Mouse (Mus musculus): ENCODE results near the gene Smtnl2.
A peak's percentile ranks its signal among the peaks of the same experiment; 100 is the strongest.
"Not testable (repeated sequence)": the region's sequence is repeated elsewhere in the genome, so short reads cannot be mapped to it uniquely, and the experiment has no call there.

Gene Smtnl2

GRCm38 (mm10) chr11:72411093-72411921 is at the start of gene Smtnl2:
TSS of gene Smtnl2 (minus strand) at chr11:72411713.
- Histone ChIP-seq H3K36me3 (ENCODE audit: control insufficient read depth, insufficient read depth, low read length, poor library complexity, severe bottlenecking) (no peaks in the 10 kb centered on the region), H3K27me3 (ENCODE audit: control insufficient read depth, insufficient read depth, low read length, poor library complexity, severe bottlenecking) (no peaks in the 10 kb centered on the region)
- DNase-seq (ENCODE audit: low read depth, low spot score), result peak; percentile 62

GRCm38 (mm10) chr11:72458502-72458901 is 47.0 kb upstream of the Smtnl2 start:
- no peak for DNase-seq (ENCODE audit: low read depth, low spot score)
- H3K36me3 ChIP-seq (ENCODE audit: control insufficient read depth, insufficient read depth, low read length, poor library complexity, severe bottlenecking), result peaks cover 4% of the 10 kb centered on the region
- no peaks in the 10 kb centered on the region for H3K27me3 ChIP-seq (ENCODE audit: control insufficient read depth, insufficient read depth, low read length, poor library complexity, severe bottlenecking)

- Histone ChIP-seq H3K27me3 (ENCODE audit: control insufficient read depth, insufficient read depth, low read length, poor library complexity, severe bottlenecking) (no peaks in the 10 kb centered on the region), H3K36me3 (ENCODE audit: control insufficient read depth, insufficient read depth, low read length, poor library complexity, severe bottlenecking) (peaks cover 4% of the 10 kb centered on the region)
- DNase-seq (ENCODE audit: low read depth, low spot score), result no peak
Measured at GRCm38 (mm10) chr11:72457995-72458496, 46.5 kb upstream of the Smtnl2 start.

- no peaks in the 10 kb centered on the region for H3K27me3 ChIP-seq (ENCODE audit: control insufficient read depth, insufficient read depth, low read length, poor library complexity, severe bottlenecking)
- peaks cover 12% of the 10 kb centered on the region for H3K36me3 ChIP-seq (ENCODE audit: control insufficient read depth, insufficient read depth, low read length, poor library complexity, severe bottlenecking)
- no peak for DNase-seq (ENCODE audit: low read depth, low spot score)
Measured at GRCm38 (mm10) chr11:72455694-72456093, 44.2 kb upstream of the Smtnl2 start.

- Histone ChIP-seq H3K27me3 (ENCODE audit: control insufficient read depth, insufficient read depth, low read length, poor library complexity, severe bottlenecking) (no peaks in the 10 kb centered on the region), H3K36me3 (ENCODE audit: control insufficient read depth, insufficient read depth, low read length, poor library complexity, severe bottlenecking) (peaks cover 23% of the 10 kb centered on the region)
- no peak for DNase-seq (ENCODE audit: low read depth, low spot score)
Measured at GRCm38 (mm10) chr11:72453105-72453953, 41.8 kb upstream of the Smtnl2 start.

GRCm38 (mm10) chr11:72452140-72452665 is 40.7 kb upstream of the Smtnl2 start:
- Histone ChIP-seq H3K36me3 (ENCODE audit: control insufficient read depth, insufficient read depth, low read length, poor library complexity, severe bottlenecking) (peaks cover 25% of the 10 kb centered on the region), H3K27me3 (ENCODE audit: control insufficient read depth, insufficient read depth, low read length, poor library complexity, severe bottlenecking) (no peaks in the 10 kb centered on the region)
- no peak for DNase-seq (ENCODE audit: low read depth, low spot score)

- H3K27me3 ChIP-seq (ENCODE audit: control insufficient read depth, insufficient read depth, low read length, poor library complexity, severe bottlenecking), result no peaks in the 10 kb centered on the region
- DNase-seq (ENCODE audit: low read depth, low spot score), result peak; percentile 31
- peaks cover 33% of the 10 kb centered on the region for H3K36me3 ChIP-seq (ENCODE audit: control insufficient read depth, insufficient read depth, low read length, poor library complexity, severe bottlenecking)
Measured at GRCm38 (mm10) chr11:72447475-72447874, 36.0 kb upstream of the Smtnl2 start.

- no peaks in the 10 kb centered on the region for H3K27me3 ChIP-seq (ENCODE audit: control insufficient read depth, insufficient read depth, low read length, poor library complexity, severe bottlenecking)
- H3K36me3 ChIP-seq (ENCODE audit: control insufficient read depth, insufficient read depth, low read length, poor library complexity, severe bottlenecking), result peaks cover 30% of the 10 kb centered on the region
- DNase-seq (ENCODE audit: low read depth, low spot score), result peak; percentile 85
Measured at GRCm38 (mm10) chr11:72446311-72447105, 35.0 kb upstream of the Smtnl2 start.

- Histone ChIP-seq H3K36me3 (ENCODE audit: control insufficient read depth, insufficient read depth, low read length, poor library complexity, severe bottlenecking) (peaks cover 14% of the 10 kb centered on the region), H3K27me3 (ENCODE audit: control insufficient read depth, insufficient read depth, low read length, poor library complexity, severe bottlenecking) (no peaks in the 10 kb centered on the region)
- DNase-seq (ENCODE audit: low read depth, low spot score), result peak; percentile 97
Measured at GRCm38 (mm10) chr11:72440965-72441664, 29.6 kb upstream of the Smtnl2 start, which contains the start of gene Mybbp1a. TSS of gene Mybbp1a (plus strand) at chr11:72441355.

GRCm38 (mm10) chr11:72440597-72440964 is 29.1 kb upstream of the Smtnl2 start:
- peaks cover 13% of the 10 kb centered on the region for H3K36me3 ChIP-seq (ENCODE audit: control insufficient read depth, insufficient read depth, low read length, poor library complexity, severe bottlenecking)
- not testable (repeated sequence) for H3K27me3 ChIP-seq (ENCODE audit: control insufficient read depth, insufficient read depth, low read length, poor library complexity, severe bottlenecking); DNase-seq (ENCODE audit: low read depth, low spot score)

GRCm38 (mm10) chr11:72438411-72438810 is 26.9 kb upstream of the Smtnl2 start:
- Histone ChIP-seq H3K27me3 (ENCODE audit: control insufficient read depth, insufficient read depth, low read length, poor library complexity, severe bottlenecking) (no peaks in the 10 kb centered on the region), H3K36me3 (ENCODE audit: control insufficient read depth, insufficient read depth, low read length, poor library complexity, severe bottlenecking) (peaks cover 5% of the 10 kb centered on the region; the same call in 1 of the 2 replicates)
- DNase-seq (ENCODE audit: low read depth, low spot score), result no peak

GRCm38 (mm10) chr11:72436756-72437650 is 25.5 kb upstream of the Smtnl2 start:
- H3K27me3 ChIP-seq (ENCODE audit: control insufficient read depth, insufficient read depth, low read length, poor library complexity, severe bottlenecking), result no peaks in the 10 kb centered on the region
- DNase-seq (ENCODE audit: low read depth, low spot score), result no peak
- no peaks in the 10 kb centered on the region for H3K36me3 ChIP-seq (ENCODE audit: control insufficient read depth, insufficient read depth, low read length, poor library complexity, severe bottlenecking)

GRCm38 (mm10) chr11:72436271-72436670 is 24.8 kb upstream of the Smtnl2 start:
- no peaks in the 10 kb centered on the region for H3K27me3 ChIP-seq (ENCODE audit: control insufficient read depth, insufficient read depth, low read length, poor library complexity, severe bottlenecking)
- DNase-seq (ENCODE audit: low read depth, low spot score), result no peak
- H3K36me3 ChIP-seq (ENCODE audit: control insufficient read depth, insufficient read depth, low read length, poor library complexity, severe bottlenecking), result no peaks in the 10 kb centered on the region

All from splenic B cell, adult 2 months (primary cell).